Mouse (Mus musculus): ENCODE measurements at regions not wholly inside any gene's neighbourhood (a gene's known extent, or its start where the extent isn't known, plus 50 kb on each side); places are given as distances from the start of the nearest gene placed in this dataset.

DNA sequence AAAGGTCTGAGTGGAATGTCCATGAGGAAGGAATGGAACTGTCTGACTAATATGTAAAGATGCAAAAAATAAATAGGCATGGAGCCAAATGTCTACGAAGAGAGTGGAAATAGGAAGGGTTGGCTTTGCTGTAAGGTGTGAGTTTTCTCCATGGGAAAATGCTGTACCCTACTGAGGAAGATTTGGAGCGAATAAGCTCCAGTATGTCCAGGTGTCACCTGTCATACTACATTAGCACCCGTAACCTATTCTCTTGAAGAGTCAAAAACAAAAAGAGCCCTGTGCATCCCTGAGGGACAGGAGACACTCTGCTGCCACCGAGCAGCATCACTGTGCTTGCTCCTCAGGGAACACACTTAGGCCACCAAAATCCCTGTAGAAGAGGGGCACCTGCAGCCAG is 95.0 kb upstream of the Tas2r119 start:
- no peak for DNase-seq (ENCODE audit: low spot score in 2 of 2)

DNA sequence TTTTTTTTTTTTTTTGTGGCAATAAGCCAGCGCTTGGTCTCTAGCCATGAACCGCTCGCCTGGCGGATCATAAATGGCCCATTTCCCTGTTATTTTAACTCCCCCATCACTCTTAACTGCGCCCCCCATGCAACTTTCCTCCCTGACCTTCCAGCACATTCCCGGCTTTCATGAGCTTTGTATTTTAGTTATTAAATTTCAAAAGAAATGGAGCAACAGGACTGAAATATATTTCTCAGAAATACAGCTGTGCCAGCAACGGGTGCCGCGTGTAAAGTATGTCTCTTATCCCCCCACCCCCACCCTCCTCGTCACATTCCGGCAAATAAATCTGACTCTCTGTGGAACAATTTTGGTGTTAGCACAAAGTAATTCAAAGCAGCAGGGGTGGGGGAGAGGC is 83.2 kb upstream of the Tas2r119 start:
- DNase-seq (ENCODE audit: low spot score in 2 of 2), result no peak

GRCm38 (mm10) chr15:32095554-32095953 is 81.5 kb upstream of the Tas2r119 start:
- no peak for DNase-seq (ENCODE audit: low spot score in 2 of 2)

- no peak for DNase-seq (ENCODE audit: low spot score in 2 of 2)
Observed at GRCm38 (mm10) chr15:32110659-32111058, 66.4 kb upstream of the Tas2r119 start.

Data from left cerebral cortex, adult 9 months (tissue).